Mouse (Mus musculus): ENCODE results near the gene Gmeb1.

- no peak for TF ChIP-seq CTCF (IDR thresholded peaks at IDR 0.05; ENCODE audit: low read depth)
- no peak for TF ChIP-seq EP300 (IDR thresholded peaks at IDR 0.05; ENCODE audit: low read depth)
These were observed 78.2 kb downstream of the Gmeb1 start for GRCm38 (mm10) chr4:132183162-132183561.
